Mouse (Mus musculus) liver, adult 2 months (tissue): ENCODE measurements around the gene Gm49337.

ENCODE experiments used
- CTCF ChIP-seq: fragments of 200-500 bp; IDR thresholded peaks from 2 replicates; pipeline ENCODE4 v1.5.1; 2011; ENCODE audit warnings: low read depth, low read length, control low read depth
- POLR2A ChIP-seq: fragments of 200-500 bp; IDR thresholded peaks from 2 replicates; pipeline ENCODE4 v1.6.1; 2011; ENCODE audit warnings: low read length, control low read depth; ENCODE audit not compliant: insufficient read depth; ENCODE audit errors: extremely low read depth

DNA sequence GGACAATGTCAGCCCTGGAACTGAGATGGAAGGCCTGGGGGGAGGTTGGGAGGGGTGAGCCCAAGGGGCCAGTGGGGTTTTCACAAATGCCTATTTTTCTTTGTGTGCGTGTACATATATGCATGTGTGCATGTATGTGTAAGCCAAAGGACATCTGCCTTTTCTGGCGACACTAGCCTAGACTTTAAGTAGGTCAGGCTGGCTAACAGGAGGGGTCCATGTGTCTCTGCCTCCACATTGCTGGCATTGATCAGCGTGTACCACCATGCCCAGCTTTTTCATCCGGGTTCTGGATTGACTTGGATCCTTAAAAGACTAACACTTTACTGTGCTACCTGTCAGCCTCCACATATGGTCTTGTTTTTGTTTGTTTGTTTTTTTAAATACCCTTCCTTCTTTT is 568 bp downstream of the Gm49337 start:
- TF ChIP-seq CTCF (no peak), POLR2A (no peak)
